Mouse (Mus musculus) spleen, adult 12 weeks (tissue): ENCODE results near the gene Eef1akmt2.
A peak's percentile ranks its signal among the peaks of the same experiment; 100 is the strongest.

ENCODE experiments used
- DNase-seq: peaks from one replicate; pipeline ENCODE4 v3.0.0; 2022; ENCODE audit warnings: low spot score

Eef1akmt2 gene

DNA sequence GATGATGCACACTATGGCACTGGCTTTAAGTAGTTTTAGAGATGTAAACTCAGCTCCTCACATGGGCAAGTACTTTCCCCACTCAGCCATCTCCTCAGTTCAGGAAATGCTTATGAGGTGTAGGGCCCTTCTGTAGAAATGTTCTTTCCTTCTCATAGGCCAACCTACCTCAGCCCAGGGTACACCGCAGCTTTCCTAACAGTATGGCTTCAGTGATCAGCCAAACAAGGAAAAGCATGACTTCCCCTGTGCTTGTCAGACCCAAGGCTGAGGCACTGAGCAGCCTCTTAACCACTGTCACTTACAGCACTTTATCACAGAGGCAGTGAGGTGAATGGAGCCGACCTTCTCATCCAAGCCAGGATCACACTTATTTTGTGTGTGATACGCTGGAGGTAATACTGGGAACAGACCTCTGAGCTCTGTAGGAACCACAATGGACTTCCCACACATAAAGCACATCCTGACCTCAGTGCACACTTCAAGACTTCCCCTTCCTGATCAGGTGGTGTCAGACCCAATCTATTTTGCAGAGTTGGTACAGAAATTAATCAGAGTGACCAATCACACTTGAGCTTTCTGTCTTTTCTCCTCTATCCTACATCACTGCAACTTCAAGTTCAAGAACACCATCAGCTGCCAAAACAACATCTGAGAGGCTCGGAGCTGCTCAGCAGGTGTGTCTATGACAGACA lies 64.8 kb downstream of the Eef1akmt2 start:
- no peak for DNase-seq

- no peak for DNase-seq
These were observed 65.5 kb downstream of the Eef1akmt2 start for GRCm38 (mm10) chr7:132787022-132787421.

GRCm38 (mm10) chr7:132786522-132786921 lies 66.0 kb downstream of the Eef1akmt2 start:
- no peak for DNase-seq

DNA sequence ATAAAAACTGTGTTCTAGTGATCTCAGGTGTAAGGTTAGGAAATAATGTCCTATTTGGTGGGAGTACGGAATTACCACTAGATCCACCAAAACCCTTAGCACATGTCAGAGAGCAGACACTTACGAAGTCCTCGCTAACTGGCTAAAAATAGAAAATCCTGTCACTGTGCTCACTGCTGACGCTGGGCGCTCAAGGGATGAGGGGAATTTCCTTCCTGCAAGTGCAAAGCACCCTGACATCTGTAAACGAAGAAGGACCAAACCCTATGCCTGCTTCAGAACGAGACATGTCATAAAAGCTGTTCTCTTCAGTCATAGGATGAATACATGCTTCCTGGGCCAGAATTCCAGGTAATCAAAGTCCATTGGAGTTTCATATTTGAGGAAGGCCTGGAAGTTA lies 66.5 kb downstream of the Eef1akmt2 start:
- no peak for DNase-seq

DNA sequence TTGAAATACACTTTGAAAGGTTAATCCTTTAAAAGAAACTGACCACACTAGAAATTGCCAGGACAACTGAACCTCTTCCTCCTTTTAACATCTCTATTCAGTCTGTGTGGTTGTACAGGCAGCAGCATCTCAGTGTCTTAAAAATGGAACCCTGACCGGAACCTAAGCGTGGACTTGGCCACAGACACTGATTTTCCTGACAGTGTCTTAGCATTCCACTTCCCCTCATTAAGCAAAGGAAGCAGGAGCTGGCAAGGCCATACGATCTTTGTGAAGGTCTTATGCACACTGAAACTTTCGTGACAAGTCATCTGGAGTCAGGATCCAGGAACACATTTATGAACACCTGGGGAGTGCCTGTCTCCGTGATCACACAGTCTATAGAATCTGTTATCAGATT lies 68.4 kb downstream of the Eef1akmt2 start:
- DNase-seq: no peak

DNA sequence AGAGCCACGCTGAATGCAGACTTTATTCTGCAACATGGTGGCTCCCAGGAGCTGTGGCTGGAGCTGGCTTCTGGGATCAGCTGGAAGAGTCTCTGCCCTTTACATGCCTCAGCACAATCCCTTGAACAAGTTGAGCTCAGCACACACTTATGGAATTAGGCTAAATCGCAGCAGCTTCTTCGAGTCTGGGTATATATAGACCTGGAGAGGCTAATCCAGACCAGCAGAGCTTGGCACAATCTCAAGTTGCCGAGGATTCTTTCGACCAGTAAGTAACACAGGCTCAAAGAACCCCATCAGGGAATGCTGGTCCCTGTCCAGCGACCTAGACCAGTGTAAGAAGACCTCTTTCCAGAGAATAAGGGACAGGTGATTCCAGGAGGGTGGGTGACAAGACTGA lies 70.6 kb downstream of the Eef1akmt2 start:
- DNase-seq: no peak

DNA sequence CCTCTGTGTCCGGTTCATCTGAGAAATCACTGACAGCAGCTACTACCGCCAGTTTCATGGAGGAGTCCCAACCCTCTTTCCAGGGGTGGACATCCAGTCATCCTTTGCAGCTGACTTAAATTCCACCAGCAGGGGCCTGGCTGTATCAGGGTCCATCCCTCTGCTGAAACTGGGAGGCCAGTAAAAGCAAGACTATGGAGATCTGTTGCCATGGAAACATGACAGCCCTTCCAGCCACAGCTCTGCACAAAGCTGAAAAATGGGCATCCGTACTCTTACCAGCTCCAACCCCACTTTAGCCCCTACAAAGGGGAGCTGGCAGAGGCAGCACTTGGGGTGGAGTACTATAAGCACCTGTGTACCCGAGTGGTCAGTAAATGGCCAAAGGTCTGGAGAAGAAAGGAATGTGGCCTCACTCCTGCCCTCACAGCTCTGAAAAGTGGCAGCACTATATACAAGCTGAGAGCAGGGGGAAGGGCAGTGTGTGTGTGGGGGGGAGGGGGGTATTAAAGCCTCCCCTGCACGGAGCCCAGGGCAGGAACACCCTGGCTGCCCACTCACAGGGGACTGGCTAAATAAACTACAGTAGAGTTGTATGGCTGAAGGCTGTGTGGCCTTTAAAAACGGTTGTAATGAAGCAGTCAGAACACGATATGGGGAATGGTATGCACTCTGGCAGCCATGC lies 71.2 kb downstream of the Eef1akmt2 start:
- DNase-seq: no peak

GRCm38 (mm10) chr7:132780611-132781010 lies 71.9 kb downstream of the Eef1akmt2 start:
- DNase-seq: no peak

GRCm38 (mm10) chr7:132778630-132779029 lies 73.8 kb downstream of the Eef1akmt2 start:
- DNase-seq: peak; percentile 60

- peak; percentile 71 for DNase-seq
These were observed 74.6 kb downstream of the Eef1akmt2 start for GRCm38 (mm10) chr7:132777728-132778453.
